Mouse (Mus musculus) liver, embryonic 12.5 days (tissue): ENCODE data around the gene Pusl1. TPM values are rescaled to one million over a fixed set of nuclear protein-coding genes. Genes with fewer than 3 reads are reported as not detected.
A peak's percentile ranks its signal among the peaks of the same experiment; 100 is the strongest.

Source experiments
- ATAC-seq: fragments of 200-750 bp; cut with Nextera tagmentation; 2 replicates; pipeline ENCODE4 v1.8.0; 2017; ENCODE audit warnings: moderate number of reproducible peaks, mild to moderate bottlenecking, moderate library complexity
- H3K27ac ChIP-seq: fragments of 300-500 bp; sonication (generic); 2 replicates; pipeline ENCODE4 v1.5.1; 2016; ENCODE audit warnings: mild to moderate bottlenecking
- H3K27me3 ChIP-seq: fragments of 300-500 bp; sonication (generic); replicated peaks from 2 replicates; pipeline ENCODE4 v1.6.1; 2016; ENCODE audit warnings: mild to moderate bottlenecking, moderate library complexity
- H3K36me3 ChIP-seq: fragments of 300-500 bp; sonication (generic); 2 replicates; pipeline ENCODE4 v1.6.1; 2016; ENCODE audit warnings: mild to moderate bottlenecking, moderate library complexity
- H3K4me1 ChIP-seq: fragments of 300-500 bp; sonication (generic); 2 replicates; pipeline ENCODE4 v1.6.1; 2016
- H3K4me2 ChIP-seq: fragments of 300-500 bp; sonication (generic); 2 replicates; pipeline ENCODE4 v1.6.1; 2016; ENCODE audit warnings: mild to moderate bottlenecking, moderate library complexity
- H3K4me3 ChIP-seq: fragments of 300-500 bp; sonication (generic); 2 replicates; pipeline ENCODE4 v1.5.1; 2016; ENCODE audit warnings: mild to moderate bottlenecking, moderate library complexity
- H3K9ac ChIP-seq: fragments of 300-500 bp; sonication (generic); 2 replicates; pipeline ENCODE4 v1.6.1; 2016; ENCODE audit warnings: mild to moderate bottlenecking, moderate library complexity
- H3K9me3 ChIP-seq: fragments of 300-500 bp; sonication (generic); replicated peaks from 2 replicates; pipeline ENCODE4 v1.6.1; 2016; ENCODE audit warnings: mild to moderate bottlenecking, moderate library complexity
- WGBS: fragments of 180-500 bp; shearing (Covaris S2); methylation state at CpG from one replicate; pipeline ENCODE4 v1.1.7; 2016; ENCODE audit not compliant: insufficient replicate concordance; 5-methylcytosine and 5-hydroxymethylcytosine counted together
- microRNA-seq: library from miRNA; unstranded; fragments of <30 nt; microRNA quantifications from one replicate; pipeline ENCODE4, GENCODE M21; 2017
- polyA plus RNA-seq: library from polyadenylated mRNA; unstranded; fragments of >200 nt; fragmentation: Nextera tagmentation; extraction: Ambion mirVana; gene quantifications from 2 replicates; pipeline ENCODE4 v1.2.1, GENCODE M21; 2016

Pusl1 gene
- polyA plus RNA-seq, 1 experiment from 2014 or later: 32.7 TPM

DNA sequence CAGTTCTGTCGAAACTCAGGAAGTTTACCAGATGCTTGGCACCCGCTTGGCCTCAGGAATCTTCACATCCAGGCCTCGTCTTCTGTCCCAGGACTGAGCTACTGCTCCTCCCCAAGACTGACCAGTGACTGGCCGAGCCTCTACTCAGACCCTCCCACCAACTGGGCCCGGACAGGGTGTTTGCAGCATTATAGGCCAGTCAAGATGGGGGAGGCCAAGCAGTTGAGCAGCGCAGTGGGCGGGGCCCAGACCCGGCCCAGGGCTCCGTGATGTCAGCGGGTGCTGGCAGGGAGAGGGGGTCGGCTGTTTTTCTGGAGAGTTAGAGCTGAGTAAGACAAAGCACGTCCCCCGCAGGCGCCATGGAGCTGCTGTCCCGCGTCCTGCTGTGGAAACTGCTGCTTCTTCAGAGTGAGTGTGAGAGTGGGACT, 52.1 kb downstream of the Pusl1 start, which contains the start of gene Mxra8:
TSS of gene Mxra8 (plus strand) at position 198 of the 428 bp plus-strand sequence.
- Histone ChIP-seq H3K9me3 (no peaks in the 10 kb centered on the region), H3K4me3 (peak within 1 kb of the TSS; percentile 66), H3K36me3 (no peaks in the 10 kb centered on the region), H3K27ac (0 out of 2 replicates have a peak within 1 kb of the TSS, but pooled peaks have one; percentile 36), H3K4me2 (peak within 1 kb of the TSS; percentile 95), H3K9ac (peak within 1 kb of the TSS; percentile 73), H3K4me1 (peaks cover 41% of the 10 kb centered on the region), H3K27me3 (peaks cover 46% of the 10 kb centered on the region)
- 18% methylated on average over 16 of the region's 16 CpGs for WGBS
- peak; percentile 48 for ATAC-seq

DNA sequence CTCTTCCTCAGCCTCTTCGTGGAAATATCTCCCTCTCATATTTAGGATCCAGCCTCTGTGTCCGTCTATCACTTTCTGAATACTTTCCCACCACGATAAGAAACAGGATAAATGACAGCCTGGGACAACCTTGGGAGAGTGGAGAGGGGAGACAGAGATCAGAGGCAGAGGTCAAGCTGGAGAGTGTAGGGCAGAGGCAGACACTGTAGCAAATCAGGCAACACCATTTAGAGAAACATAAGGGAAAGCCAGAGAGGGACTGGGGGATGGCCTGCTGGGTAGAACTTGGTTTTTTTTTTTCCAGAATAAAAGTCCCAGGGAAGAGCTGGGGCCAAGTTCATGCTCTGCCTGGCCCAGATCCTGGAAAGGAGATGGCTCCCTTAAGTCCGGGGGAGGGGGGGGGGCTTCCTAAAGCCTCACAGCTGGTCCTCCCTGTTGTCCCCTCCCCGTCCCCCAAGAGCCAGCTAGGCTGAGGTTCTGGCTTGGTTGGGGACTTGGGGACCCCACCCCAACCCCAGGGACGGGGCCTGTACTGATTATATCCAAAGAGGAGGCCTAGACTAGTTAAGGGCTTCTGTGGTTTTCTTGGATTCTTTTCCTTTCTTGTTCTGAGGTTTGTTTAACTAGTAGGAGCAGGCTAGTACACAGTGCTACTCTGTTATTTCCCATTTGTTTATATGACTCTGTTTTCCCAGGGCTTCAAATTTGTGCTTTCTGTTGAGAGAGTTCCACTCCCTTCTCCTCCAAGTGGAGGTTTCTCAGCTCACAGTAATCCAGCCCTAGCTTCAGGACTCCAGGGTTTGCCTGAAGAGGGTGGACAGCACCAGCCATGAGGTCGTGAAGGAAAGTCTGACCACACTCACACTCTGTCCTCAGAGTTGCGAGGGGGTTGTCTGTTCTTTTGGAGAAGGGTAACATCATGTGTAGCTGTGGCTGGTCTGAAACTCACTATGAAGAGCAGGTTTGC, 53.1 kb downstream of the Pusl1 start:
- Histone ChIP-seq H3K4me1 (peaks cover 50% of the 10 kb centered on the region), H3K4me2 (no peak overlapping the region), H3K9me3 (no peaks in the 10 kb centered on the region), H3K4me3 (no peak overlapping the region), H3K27ac (no peak overlapping the region), H3K9ac (no peak overlapping the region), H3K27me3 (peaks cover 43% of the 10 kb centered on the region), H3K36me3 (peaks cover 7% of the 10 kb centered on the region)
- ATAC-seq: no peak
- WGBS: 40% methylated on average over 8 of the region's 8 CpGs

Small RNA genes within 50 kb of the gene (microRNA-seq; reads per million reads assigned to microRNA genes)
- gene Gm22991: not detected

Other genes starting within 250 kb of the Pusl1 start
- not detected in 2 replicates for gene Gm10563, start 246.4 kb downstream of the Pusl1 start, polyA plus RNA-seq
- 8.1 and 9.2 TPM in 2 replicates for gene Mmp23, start 238.4 kb downstream of the Pusl1 start, polyA plus RNA-seq
- 7.2 and 7.4 TPM in 2 replicates for gene Mib2, start 222.6 kb downstream of the Pusl1 start, polyA plus RNA-seq
- gene Fndc10, start 197.4 kb downstream of the Pusl1 start, polyA plus RNA-seq: 1.9 and 2.0 TPM in 2 replicates
- 80.8 and 91.2 TPM in 2 replicates for gene Ssu72, start 187.0 kb downstream of the Pusl1 start, polyA plus RNA-seq
- 0.17 and 0.24 TPM in 2 replicates for gene Tmem240, start 157.0 kb downstream of the Pusl1 start, polyA plus RNA-seq
- gene Atad3a, start 130.7 kb downstream of the Pusl1 start, polyA plus RNA-seq: 101 and 110 TPM in 2 replicates
- 0.49 and 0.73 TPM in 2 replicates for gene Vwa1, start 117.1 kb downstream of the Pusl1 start, polyA plus RNA-seq
- 0.32 TPM in 2 replicates for gene Tmem88b, start 105.9 kb downstream of the Pusl1 start, polyA plus RNA-seq
- gene Ankrd65, start 101.3 kb downstream of the Pusl1 start, polyA plus RNA-seq: not detected in 2 replicates
- 223 and 228 TPM in 2 replicates for gene Mrpl20, start 88.9 kb downstream of the Pusl1 start, polyA plus RNA-seq
- gene Ccnl2, start 79.3 kb downstream of the Pusl1 start, polyA plus RNA-seq: 98.8 and 101 TPM in 2 replicates
- 146 and 153 TPM in 2 replicates for gene Aurkaip1, start 60.5 kb downstream of the Pusl1 start, polyA plus RNA-seq
- gene Mxra8, start 52.1 kb downstream of the Pusl1 start, polyA plus RNA-seq: 8.1 and 9.2 TPM in 2 replicates
- gene Dvl1, start 44.4 kb downstream of the Pusl1 start, polyA plus RNA-seq: 10.7 and 12.1 TPM in 2 replicates
- gene Tas1r3, start 28.4 kb downstream of the Pusl1 start, polyA plus RNA-seq: 0.07 and 0.11 TPM in 2 replicates
- 10.3 and 10.8 TPM in 2 replicates for gene Cptp, start 22.3 kb downstream of the Pusl1 start, polyA plus RNA-seq
- gene Ints11, start 22.2 kb downstream of the Pusl1 start, polyA plus RNA-seq: 50.0 and 51.4 TPM in 2 replicates
- 13.4 and 13.6 TPM in 2 replicates for gene Acap3, start within 50 bp of the Pusl1 start, polyA plus RNA-seq
- 106 and 111 TPM in 2 replicates for gene Ube2j2, start 52.0 kb upstream of the Pusl1 start, polyA plus RNA-seq
- gene C1qtnf12, start 70.5 kb upstream of the Pusl1 start, polyA plus RNA-seq: 45.0 and 48.8 TPM in 2 replicates
- 8.2 and 8.7 TPM in 2 replicates for gene B3galt6, start 100.9 kb upstream of the Pusl1 start, polyA plus RNA-seq
- 93.4 and 93.9 TPM in 2 replicates for gene Sdf4, start 101.1 kb upstream of the Pusl1 start, polyA plus RNA-seq
- gene Tnfrsf4, start 122.1 kb upstream of the Pusl1 start, polyA plus RNA-seq: 0.39 and 0.60 TPM in 2 replicates
- gene Tnfrsf18, start 134.4 kb upstream of the Pusl1 start, polyA plus RNA-seq: 0.77 and 0.99 TPM in 2 replicates
- gene Ttll10, start 167.6 kb upstream of the Pusl1 start, polyA plus RNA-seq: 0.07 and 0.15 TPM in 2 replicates
- gene 9430015G10Rik, start 218.2 kb upstream of the Pusl1 start, polyA plus RNA-seq: 19.6 and 20.3 TPM in 2 replicates
- 0.06 and 0.19 TPM in 2 replicates for gene Rnf223, start 238.7 kb upstream of the Pusl1 start, polyA plus RNA-seq